Mouse (Mus musculus) ovary, postnatal 10 days (tissue): ENCODE results near the gene Tm4sf20.

ENCODE experiments used
- DNase-seq: peaks from one replicate; pipeline ENCODE4 v3.0.0; 2022; ENCODE audit warnings: low spot score

Gene Tm4sf20

DNA sequence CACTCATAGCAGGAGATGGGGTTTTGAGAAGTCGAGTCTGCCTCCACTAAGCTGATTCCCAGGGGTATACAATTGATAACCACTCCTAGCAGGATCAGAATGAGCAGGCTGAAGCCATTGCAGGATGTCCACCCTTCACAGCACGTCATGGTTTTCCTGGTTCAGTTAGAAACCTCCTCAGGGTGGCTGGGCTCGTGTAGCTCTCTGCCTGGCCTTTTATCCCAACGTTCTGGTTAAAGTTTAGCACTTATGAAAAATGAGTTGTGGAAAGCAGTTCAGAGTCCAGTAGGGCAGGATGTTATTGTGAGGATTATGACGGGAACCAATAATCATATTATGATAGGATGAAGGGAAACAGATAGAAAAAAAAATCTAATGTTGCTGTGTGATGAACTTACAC, at the start of gene Tm4sf20:
Tm4sf20 (minus strand) TSS at position 193 of the 400 bp plus-strand sequence.
- DNase-seq = no peak

DNA sequence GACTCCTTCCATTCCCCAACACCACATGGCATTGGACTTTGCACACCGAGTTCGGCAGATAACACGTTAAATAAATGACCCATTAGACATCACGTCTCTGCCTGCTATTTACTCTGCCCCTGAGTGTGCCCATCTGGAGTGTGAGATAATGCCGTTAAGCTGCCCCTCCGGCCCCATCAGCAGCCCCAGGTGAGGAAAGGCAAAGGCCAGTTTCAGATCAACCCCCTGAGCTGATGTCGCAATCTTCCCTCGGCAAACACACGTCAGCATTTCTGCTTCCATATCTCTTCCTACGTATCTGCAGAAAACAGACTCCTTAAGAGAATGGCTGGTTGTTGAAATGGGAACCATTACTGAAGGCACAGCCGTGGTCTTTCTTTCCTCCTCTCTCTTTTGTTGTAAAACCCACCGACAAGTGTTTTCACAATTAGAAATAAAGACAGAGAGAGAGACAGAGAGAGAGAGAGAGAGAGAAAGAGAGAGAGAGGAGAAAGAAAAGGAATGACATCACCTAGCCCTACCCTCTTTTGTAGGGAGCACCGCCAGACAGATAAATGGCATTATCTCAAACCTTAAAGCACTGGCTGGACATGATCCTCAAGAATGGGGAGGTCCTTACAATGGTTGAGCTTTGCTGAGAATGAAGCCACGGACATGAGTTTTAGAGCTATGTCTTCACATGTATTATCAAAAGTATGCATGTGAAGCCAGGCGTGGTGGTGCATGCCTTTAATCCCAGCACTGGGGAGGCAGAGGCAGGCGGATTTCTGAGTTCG, 47.9 kb upstream of the Tm4sf20 start:
- no peak for DNase-seq

DNA sequence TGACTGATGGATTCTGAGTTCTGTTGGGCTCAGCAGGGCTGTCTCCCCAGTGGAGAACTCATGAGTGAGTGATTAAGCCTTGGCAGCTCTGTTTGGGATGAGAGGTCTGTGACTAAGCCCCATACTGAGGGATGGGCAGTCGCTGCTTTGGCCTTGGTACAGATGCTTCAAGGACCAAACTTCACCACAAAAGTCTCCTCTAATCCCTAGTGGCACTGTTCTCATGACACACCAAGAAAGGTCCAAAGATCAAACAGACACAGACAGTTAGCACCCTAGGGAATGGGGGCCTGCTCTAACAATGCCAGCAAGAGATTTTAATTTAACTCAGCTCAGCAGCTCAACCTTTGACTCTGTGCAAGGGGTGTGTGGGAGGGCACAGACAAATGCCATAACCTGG, 43.5 kb upstream of the Tm4sf20 start:
- no peak for DNase-seq

- DNase-seq = no peak
These were observed 40.3 kb upstream of the Tm4sf20 start for GRCm38 (mm10) chr1:82808564-82808963.

DNA sequence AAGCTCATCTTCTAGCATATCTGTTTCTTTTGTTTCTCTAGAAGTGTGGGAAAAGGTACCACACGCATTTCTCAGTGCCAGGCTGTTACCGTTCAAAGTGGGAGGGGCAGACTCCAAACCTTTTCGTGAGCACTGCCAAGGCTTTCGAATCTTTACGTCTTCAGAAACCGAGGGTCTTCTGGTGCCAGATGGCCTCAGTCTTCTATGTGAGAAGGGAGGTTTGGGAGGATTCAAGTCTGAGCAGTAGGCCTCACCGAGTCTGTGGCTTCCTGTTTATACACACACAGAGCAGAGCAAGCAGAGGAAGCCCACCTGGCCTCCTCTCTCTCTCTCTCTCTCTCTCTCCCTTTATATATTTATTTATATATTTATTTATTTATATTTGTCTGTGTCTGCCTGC, 38.9 kb upstream of the Tm4sf20 start:
- no peak for DNase-seq

- no peak for DNase-seq
These were observed 38.1 kb upstream of the Tm4sf20 start for GRCm38 (mm10) chr1:82806391-82806790.

- no peak for DNase-seq
These were observed 35.8 kb upstream of the Tm4sf20 start for GRCm38 (mm10) chr1:82804059-82804458.

- DNase-seq = no peak
These were observed 35.3 kb upstream of the Tm4sf20 start for GRCm38 (mm10) chr1:82803608-82804007.

DNA sequence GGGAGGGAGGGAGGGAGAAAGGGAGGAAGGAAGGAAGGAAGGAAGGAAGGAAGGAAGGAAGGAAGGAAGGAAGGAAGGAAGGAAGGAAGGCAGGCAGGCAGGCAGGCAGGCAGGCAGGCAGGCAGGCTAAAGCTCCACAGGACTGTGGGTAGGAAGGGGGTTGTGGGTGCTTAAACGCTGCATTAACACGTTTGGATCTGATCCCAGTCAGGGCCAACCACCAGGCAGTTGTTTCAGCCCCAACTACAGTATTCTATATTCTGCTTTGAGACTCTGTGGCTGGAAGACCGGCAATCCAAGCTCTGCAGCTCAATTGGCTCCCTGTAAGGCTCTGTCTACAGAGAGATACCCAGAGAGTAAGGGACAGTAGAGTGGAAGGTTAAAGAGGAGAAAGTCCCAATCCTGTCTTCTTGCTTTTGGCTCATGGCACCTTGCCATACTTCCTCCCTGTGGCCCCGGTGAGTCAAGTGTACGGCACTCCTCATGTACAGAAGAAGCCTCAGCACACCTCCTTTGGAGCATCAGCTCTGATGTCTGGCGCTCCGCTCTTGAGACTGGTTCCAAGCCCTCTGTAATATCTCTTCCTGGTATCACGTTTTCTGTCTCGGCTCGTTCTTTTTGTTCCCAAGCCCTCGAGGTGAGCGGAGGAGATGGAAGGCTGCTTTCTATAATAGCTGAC, 33.0 kb upstream of the Tm4sf20 start:
- no peak for DNase-seq

GRCm38 (mm10) chr1:82798922-82799321, 30.7 kb upstream of the Tm4sf20 start:
- no peak for DNase-seq

DNA sequence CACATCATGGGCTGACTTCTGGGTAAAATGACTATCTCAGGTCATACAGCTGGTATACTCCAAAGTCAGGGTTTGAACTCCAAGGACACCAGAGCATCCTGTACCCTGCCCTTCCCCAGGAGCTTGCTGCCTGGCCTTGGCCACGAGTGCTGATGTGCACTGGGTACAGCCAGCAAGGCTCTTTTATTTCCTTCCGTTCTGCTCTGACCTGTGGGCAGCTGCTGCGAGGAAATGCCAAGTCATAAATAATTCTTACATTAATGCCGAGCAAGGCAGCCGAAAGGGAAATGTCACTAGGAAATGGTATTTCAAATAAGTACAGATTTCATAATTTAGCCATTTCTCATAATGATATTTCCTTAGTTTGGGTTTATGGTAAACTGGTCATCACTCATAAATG, 30.0 kb upstream of the Tm4sf20 start:
- no peak for DNase-seq

- no peak for DNase-seq
These were observed 28.8 kb upstream of the Tm4sf20 start for GRCm38 (mm10) chr1:82797088-82797487.

GRCm38 (mm10) chr1:82795702-82796443, 27.6 kb upstream of the Tm4sf20 start:
- no peak for DNase-seq

DNA sequence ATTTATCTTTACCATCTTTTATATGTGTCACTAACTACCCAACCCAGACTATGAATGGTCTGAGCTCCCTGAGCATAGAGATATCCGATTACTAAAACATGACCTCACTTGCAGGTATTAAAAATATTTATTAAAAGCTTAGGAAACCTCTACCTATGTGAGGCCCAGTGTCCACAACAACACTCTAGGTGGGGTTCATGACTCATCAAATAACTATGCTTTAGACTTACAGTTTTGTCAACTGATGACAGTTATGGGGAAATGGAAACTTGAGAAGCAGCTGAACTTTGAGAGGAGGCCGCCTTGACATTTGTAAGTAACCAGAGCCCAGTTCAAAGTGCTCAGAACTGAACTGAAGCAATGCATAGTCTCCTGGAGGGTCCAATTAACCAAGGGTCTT, 26.9 kb upstream of the Tm4sf20 start:
- DNase-seq = no peak

DNA sequence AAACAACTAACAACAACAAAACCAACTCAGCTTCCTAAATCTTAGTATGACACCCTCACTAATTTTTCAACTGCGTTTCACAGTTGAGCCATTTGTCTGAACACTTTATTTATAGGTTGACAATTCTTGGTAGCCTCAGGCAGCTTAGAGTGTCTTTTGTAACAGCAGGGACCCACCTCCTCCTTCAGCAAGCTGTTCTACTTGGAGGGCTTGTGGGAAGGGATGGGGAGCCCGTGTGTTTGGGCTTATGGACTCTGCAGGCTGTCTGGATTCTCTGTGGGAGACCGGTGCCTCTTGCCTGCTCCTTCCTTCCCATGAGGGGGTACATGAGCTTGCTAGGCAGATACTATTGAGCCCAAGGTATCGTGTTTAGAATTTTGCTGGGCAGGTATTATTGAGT, 25.7 kb upstream of the Tm4sf20 start:
- DNase-seq = no peak

DNA sequence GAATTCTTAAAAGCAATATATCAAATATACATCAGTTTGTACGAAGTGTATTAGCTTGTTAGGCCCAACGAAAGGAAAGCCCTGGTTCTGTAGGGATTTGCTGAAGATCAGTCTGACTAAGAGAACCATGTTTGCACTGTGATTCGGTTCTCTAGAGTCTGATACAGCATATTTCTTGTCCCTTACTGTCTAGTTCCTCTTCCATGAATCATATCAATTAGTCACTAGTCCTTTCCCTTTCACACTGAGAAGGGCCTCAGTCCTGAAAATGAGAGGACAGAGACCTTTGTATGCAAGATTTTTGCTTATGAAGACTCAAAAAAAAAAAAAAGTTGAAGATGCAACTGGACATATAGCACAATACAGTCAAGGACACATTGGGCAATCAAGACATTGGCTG, 24.8 kb upstream of the Tm4sf20 start:
- no peak for DNase-seq

- DNase-seq = no peak
These were observed 24.0 kb upstream of the Tm4sf20 start for GRCm38 (mm10) chr1:82792238-82792637.

- DNase-seq = no peak
These were observed 22.8 kb upstream of the Tm4sf20 start for GRCm38 (mm10) chr1:82791105-82791504.

DNA sequence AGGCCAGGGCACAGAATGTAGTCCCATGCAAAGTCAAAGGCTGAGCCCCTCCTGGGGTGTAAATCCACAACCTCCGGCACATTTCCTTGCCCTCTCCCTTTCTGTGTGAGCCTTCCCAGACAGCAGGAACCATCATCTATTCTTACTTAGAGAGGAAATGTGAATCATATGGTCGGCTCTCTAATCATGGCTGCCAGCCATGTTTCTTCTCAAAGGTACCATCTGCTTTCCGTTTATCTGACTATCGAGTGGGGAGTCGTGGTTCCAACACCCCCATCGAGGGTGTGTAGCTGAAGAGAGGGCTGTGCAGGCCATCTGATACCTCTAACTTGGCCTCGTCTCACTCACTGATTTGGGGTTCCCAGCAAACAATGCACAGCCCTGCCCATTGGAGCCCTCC, 19.8 kb upstream of the Tm4sf20 start:
- DNase-seq = no peak

- peak; percentile 12 for DNase-seq
These were observed 19.2 kb upstream of the Tm4sf20 start for GRCm38 (mm10) chr1:82787414-82787813.

DNA sequence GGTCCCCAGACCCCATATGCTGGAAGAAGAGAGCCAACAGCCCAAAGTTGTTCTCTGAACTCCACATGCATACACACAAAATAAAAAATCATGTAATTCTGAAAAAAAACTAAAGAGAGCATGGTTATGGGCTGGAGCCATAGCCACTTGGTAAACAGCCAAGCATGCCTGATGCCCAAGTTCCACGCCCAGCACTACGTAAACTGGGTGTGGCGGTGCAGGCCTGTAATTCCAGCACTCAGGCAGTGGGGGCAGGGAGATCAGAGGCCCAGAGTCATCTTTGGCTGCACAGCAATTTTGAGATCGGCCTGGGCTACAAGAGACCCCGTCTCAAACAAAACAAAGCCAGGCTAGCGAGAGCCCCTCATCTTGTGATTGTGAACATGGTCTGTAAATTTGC, 17.3 kb upstream of the Tm4sf20 start:
- DNase-seq = no peak

GRCm38 (mm10) chr1:82783559-82783958, 15.3 kb upstream of the Tm4sf20 start:
- DNase-seq = no peak

DNA sequence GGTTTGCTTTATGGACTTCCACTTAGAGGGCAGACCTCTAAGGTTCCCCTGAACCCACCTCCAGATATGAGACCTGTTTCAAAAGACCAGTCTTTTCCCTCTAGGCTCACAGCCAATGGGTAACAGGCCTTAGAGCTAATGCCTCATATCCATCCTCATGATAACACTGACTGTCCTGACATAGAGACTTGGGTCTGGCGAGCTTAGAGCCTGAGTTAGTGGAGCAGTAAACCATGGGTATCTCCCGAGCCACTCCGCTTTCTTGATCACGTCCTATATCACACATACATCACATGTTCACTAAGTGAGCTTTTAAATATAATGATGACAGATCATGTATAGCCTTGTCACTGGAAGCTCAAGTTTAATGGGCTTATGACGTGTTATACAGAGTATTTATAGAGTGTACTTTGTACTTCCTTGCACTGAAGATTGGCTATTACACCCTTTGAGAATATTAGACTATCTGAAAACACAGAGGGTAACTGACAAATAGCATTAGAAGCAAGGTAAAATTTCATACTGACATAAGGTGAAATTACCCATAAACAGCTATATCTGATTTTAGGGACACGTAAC, 11.2 kb upstream of the Tm4sf20 start:
- DNase-seq = no peak
